Mouse (Mus musculus): ENCODE measurements around the gene Mvd.

- TF ChIP-seq CTCF (IDR thresholded peaks at IDR 0.05; ENCODE audit: extremely low read depth, insufficient read length, insufficient replicate concordance, low read depth, low read length) (no peak), POLR2A (IDR thresholded peaks at IDR 0.05; ENCODE audit: low read depth, low read length) (no peak)
Observed at GRCm38 (mm10) chr8:122436586-122437125, 6.6 kb downstream of the Mvd start.

Measured in small intestine, adult 2 months (tissue).